Mouse (Mus musculus): ENCODE results near the gene Txlnb.

The Txlnb gene

DNA sequence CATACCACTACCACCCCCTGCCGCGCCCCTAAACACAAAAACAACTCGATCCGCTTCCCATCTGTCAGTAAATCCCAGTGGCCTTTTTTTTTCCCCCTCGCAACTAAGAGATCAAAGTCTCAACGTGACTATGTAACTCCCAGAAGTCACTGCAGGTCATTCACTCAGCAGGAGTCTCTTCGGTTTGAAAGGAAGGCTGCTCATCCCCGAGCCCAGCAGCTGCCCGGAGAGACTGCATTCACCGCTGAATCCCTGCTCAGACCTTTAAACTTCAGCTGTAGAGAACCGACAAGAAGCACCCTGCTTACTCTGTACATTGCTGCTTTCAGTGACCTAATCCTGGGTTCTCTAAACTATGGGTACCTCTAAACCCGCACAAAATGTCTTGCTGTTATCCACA, 31.4 kb downstream of the Txlnb start:
- peak; percentile 79 for DNase-seq (ENCODE audit: low spot score)

DNA sequence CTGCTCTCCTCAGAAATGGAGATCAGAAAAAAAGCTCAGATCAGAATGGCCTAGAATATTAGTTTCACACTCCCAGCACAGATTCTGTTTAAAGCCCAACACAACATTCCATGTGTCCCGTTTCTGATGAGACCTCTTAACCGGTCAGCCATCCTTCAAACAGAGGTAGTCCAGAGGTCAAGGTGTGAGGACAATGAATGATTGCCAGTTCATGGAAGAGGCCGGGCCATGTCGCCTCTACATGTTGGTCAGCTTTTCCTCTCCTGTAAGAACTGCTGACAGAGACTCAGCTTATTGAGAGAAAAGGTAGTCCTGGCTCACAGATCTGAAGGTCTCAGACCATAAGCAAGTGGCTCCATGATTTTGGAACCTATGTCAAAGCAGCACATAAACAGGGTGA, 33.2 kb downstream of the Txlnb start:
- DNase-seq (ENCODE audit: low spot score) = no peak

DNA sequence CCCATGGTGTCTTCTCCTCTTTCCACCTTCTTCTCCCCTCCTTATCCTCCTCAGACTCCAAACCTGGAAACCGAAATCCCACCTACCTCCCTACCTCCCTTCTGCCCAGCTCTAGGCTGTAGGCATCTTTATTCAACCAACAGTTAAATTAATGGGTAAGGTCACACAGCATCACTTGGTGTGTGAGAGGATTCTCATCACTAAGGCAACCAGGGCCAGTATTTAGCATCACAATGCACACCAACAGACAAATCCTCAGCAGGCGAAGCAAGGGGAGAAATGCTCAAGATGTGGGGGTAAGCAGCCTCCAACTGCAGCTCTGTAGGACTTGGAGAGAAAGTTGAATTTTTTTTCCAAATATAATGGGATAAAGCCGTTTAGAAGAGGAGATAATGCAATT, 35.0 kb downstream of the Txlnb start:
- peak; percentile 51 for DNase-seq (ENCODE audit: low spot score)

DNA sequence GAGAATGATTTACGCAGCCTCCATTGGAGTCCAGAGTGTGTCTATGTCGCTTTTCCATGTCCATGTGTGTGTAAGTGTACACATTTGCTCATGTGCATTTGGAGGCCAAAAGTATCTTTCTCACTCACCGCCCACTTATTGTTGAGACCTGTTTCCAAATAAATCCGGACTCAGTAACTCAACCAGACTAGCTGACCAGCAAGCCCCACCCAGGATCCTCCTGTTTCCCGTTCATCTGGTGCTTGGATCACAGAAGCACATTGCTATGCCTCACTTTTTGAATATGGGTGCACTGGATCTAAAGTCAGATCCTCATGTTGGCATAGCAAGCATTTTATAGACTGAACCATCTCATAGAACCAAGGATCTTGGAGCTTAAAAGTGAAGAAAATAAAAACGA, 39.0 kb downstream of the Txlnb start:
- no peak for DNase-seq (ENCODE audit: low spot score)

DNA sequence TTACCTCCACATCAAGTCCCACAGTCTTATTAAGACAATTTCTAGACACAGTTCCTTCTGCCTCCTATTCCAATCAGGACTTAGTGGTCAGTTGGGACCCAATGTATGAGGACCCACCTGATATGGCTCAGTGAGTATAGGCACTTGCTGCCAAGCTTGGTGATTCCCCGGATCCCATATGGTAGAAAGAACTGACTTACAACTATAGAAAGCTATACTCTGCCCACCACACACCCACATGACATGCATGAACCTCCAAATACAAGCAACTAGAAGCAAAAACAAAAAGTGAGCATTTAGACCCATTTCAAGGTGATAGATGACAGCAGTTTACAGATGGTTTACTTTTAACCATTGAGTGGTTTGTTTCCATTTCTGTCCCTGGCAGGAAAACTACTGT, 40.2 kb downstream of the Txlnb start:
- no peak for DNase-seq (ENCODE audit: low spot score)

DNA sequence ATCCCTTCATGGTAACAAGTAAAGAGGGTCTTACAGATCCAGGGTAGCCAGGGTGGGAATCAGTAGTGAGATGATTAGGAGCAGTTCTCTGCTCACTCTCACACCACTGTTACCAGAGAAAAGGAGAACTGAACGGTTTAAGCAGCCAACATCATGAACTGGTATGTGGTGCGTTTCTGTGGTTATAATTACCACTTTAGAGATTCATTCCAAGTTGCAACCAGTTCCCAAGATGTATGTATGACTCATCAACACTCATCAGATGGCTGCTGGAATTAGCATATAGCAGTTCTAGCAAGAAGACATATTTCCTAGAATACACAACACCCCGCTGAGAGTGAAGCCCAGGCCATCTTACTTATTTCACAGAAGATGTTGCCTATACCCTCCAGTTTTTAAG, 46.0 kb downstream of the Txlnb start:
- no peak for DNase-seq (ENCODE audit: low spot score)

DNA sequence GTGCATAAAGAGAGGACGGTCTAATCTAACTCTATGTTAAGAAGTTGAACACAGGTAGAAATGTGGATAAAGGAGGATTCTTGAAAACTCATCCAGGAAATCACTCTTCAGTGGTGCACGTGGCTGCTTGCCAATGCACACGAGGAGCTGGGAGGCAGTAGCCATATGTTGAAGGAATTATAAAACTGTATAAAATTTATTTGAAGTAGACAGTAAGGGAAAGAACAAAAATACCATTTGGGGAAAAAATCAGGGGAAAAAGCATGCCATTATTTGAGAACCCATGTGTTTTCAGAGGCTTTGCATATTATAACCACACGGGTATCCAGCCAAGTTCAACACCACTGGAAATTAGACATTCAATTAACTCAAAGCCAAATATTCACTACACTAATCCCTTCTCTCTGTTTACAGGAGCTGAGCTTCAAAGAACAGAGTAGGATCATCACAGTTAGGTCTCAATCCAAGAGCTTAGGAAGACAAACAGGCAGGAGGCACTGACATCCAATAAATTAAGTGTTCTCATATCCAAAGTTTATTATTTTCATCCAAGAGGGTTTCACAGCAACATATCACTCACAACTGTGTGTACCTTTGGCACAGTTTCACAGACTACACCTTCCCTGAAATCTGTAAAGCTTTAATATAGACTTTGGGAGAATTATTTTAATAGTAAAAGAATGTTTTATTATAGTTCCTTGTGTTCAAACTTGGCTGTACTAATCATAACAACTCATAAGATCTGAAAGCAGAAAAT, 48.9 kb downstream of the Txlnb start:
- no peak for DNase-seq (ENCODE audit: low spot score)

DNA sequence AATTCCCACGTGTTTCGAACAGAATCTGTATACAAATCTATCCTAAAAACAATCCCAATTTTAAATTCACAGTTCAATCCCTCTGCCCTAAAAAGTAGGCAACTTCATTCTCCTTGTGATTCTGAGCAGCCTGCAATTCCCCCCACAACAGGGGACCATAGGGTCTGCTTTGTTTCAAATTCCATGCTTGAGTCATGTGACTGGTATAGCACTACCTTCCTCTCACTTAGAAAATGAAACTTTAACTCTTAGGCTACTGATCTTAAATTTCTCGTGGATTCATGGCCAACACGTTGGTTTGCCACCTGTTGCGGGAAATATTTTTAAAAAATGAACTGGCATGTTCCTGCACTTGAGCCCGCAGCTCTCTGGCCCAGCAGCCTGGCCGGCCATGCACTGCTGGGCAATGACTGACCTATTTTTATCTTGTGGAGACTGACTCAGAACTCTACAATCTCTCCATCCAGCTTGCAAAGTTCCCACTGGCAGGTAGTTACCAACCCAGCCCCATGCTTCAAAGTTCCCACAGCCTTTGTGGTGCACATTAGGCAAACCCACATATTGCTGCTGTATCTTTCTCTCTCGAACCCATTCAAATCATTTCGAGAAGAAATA, 61.7 kb downstream of the Txlnb start:
- no peak for DNase-seq (ENCODE audit: low spot score)

DNA sequence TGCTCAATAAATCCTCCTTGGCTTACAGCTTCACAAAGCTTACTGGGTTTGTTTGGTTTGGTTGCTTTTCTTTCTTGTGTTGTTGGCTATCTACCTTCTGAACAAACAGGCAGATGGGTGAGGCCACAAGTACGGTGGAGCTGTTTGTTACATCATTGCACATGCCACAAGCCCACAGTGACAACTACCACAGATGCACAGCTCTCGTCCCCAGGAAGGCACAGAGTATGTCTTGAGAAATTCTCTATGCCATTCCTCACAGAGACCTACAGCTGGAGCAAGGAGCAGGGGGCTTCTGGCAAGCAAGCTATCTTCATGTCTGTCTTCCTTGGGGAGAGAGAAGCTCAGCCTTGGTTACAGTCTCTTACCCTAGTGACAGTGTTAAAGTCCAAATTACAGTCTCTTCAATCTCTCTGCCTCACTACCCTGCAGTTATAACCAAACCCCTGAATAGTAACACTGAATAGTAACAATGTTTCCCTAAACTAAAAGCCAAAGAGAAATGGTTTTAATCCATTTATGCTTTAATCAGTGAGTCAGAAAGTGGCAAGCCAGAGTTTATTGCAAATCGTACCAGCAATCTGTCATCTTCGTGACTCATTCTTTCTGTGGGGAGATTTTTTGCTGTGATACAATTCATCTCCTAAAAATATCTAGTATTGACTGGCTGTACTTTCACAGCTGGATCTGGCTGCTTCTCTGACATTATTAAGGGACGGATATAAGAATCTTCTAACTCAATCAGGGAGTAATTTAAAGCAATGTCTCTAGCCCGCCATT, 64.9 kb downstream of the Txlnb start:
- no peak for DNase-seq (ENCODE audit: low spot score)

DNA sequence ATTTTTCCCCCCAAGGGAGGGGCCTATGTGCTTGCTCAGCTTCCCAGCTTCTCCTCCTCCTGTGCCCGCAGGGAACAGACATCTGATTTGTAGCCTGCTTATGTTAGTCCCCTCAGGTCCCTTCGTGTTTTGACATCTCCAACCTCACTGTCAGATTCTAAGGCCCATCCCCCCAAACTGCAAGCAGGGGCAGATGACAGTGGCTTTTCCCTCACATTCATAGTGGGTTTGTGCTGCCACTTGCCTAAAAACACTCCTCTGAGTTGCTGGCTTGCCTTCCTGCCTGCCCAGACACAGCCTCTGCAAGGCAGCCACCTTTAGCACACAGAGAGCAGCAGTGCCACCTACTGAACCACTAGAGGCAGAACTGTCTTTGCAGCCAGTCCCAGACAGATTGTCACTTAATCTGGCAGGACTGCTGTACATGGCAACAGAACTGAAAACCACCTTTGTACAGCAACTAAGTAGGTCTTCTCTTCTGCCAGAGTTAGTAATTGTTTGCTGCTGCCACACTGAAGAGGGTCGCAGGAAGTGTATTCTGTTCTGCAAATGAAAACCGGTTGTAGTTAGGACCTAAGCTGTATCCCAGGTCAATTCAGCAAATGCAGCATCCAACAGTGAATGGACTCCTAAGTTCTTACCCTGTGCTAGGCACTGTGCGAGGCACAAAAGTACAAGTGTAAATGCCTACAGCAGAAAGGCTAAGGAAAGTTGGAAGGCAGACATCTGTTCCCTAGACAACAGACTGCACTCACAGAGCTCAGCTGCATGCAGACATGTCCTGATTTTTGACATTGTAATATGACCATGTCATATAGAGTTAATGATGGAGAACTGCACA, 74.0 kb downstream of the Txlnb start:
- DNase-seq (ENCODE audit: low spot score) = peak; percentile 82

DNA sequence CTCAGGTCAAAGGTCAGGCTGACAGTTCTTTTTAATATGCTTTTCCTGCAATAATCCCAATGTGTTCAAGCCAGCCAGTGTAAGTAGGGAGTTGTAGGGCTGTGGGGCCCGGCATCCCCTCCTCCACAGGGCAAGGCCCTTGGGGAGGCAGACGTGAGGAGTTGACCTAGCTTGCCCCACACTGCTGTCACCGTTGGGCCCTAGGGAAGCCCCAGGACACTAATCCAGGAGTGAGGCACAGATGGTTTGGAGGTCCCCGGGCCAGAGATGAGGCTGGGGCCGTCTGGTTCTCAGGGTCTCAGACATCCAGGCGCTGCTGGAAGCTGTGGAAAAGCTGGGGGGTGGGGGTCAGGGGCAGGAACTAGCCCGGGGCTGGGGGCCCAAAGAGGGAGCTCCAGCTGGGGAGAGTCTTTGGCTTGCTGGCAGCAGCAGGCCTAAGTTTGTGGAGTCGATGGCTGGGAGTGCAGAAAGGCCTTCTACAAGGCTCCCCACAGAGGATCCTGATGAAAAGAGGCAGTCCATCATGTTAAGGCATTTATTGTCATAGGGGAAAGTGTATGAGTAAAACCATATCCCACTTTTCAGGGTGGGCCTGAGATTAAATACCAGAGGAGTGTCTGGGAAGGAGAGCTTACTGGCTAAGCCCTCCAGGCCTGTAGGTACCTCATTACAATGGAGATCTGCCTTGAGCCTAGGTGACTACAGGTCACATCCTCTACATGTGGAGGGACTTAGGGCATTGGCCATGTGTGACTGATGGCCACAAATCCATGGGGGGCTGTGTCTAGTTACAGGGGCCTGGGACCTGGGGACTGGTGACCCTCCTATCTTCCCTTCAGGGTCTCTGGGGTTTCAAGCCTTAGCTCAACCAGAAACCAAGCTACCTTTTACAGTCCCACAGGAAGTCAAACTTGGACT, 82.2 kb downstream of the Txlnb start:
- DNase-seq (ENCODE audit: low spot score) = peak; percentile 27

DNA sequence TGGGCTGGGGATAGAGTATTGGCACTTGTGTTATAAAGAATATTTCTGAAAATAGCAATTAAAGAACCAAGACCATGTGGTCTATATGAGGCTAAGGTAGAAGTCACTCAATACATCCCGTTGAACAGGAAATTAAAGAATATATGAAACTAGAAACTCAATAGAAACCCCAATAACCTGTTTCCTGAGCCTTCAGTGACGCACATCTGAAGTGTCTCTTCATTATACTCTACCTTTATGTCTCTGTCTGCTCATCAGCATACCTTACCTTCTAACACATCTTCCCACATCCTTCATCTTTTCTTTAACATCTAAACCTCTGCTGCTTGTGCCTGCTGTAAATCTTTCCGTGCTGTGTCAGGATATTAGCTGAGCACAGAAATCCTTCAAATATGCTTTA, 84.0 kb downstream of the Txlnb start:
- no peak for DNase-seq (ENCODE audit: low spot score)

DNA sequence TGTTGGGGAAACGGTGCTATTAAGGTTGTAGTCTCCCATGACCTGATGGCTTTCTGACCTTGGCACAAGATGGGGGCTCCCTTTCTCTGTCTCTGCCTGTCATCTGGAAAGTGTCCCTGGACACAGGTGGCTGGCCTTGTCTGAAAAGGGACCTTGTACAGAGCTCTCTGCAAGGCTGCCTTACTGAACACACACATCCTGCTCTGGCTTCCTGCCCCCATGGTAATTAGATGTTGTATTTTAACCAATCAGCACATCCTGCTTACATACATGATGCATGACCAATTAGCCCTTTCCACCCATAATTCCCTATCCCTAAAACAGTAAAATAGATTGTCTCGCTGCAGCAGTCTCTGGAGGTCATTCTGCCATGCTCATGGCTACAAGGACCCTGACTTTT, 84.7 kb downstream of the Txlnb start:
- no peak for DNase-seq (ENCODE audit: low spot score)
